Mouse (Mus musculus): ENCODE results near the gene Tmem123.
A peak's percentile ranks its signal among the peaks of the same experiment; 100 is the strongest.

The Tmem123 gene

GRCm38 (mm10) chr9:7824916-7825315 is 61.1 kb downstream of the Tmem123 start:
- DNase-seq (ENCODE audit: low spot score in 2 of 2): no peak

- no peak for DNase-seq (ENCODE audit: low spot score in 2 of 2)
Measured at GRCm38 (mm10) chr9:7828706-7829105, 64.9 kb downstream of the Tmem123 start.

GRCm38 (mm10) chr9:7829531-7830528 is 66.0 kb downstream of the Tmem123 start:
- no peak for DNase-seq (ENCODE audit: low spot score in 2 of 2)

- no peak for DNase-seq (ENCODE audit: low spot score in 2 of 2)
Measured at GRCm38 (mm10) chr9:7833421-7833820, 69.6 kb downstream of the Tmem123 start.

GRCm38 (mm10) chr9:7835302-7835701 is 71.5 kb downstream of the Tmem123 start:
- DNase-seq (ENCODE audit: low spot score in 2 of 2): no peak

- peak; percentile 39 to 61 for DNase-seq (ENCODE audit: low spot score in 2 of 2)
Measured at GRCm38 (mm10) chr9:7836331-7836730, 72.5 kb downstream of the Tmem123 start.

GRCm38 (mm10) chr9:7836905-7837805 is 73.3 kb downstream of the Tmem123 start, which contains the start of gene Birc2:
Birc2 (minus strand) TSS chr9:7837064.
- DNase-seq (ENCODE audit: low spot score in 2 of 2): peak; percentile 95

GRCm38 (mm10) chr9:7837806-7838440 is 74.1 kb downstream of the Tmem123 start:
- DNase-seq (ENCODE audit: low spot score in 2 of 2): no peak

GRCm38 (mm10) chr9:7841221-7841620 is 77.4 kb downstream of the Tmem123 start:
- no peak for DNase-seq (ENCODE audit: low spot score in 2 of 2)
